Mouse (Mus musculus) midbrain, embryonic 12.5 days (tissue): ENCODE results near the gene Rnasel. TPM values are rescaled to one million over a fixed set of nuclear protein-coding genes. Genes with fewer than 3 reads are reported as not detected.

Experiments used
- ATAC-seq: fragments of 200-750 bp; cut with Nextera tagmentation; 2 replicates; pipeline ENCODE4 v1.8.0; 2017; ENCODE audit warnings: low read depth, moderate TSS enrichment, moderate library complexity; ENCODE audit not compliant: low FRiP score
- H3K27ac ChIP-seq: fragments of 300-500 bp; sonication (generic); replicated peaks from 2 replicates; pipeline ENCODE4 v1.5.1; 2016; ENCODE audit warnings: mild to moderate bottlenecking
- H3K27me3 ChIP-seq: fragments of 300-500 bp; sonication (generic); 2 replicates; pipeline ENCODE4 v1.6.1; 2016; ENCODE audit warnings: mild to moderate bottlenecking
- H3K36me3 ChIP-seq: fragments of 300-500 bp; sonication (generic); 2 replicates; pipeline ENCODE4 v1.6.1; 2016
- H3K4me1 ChIP-seq: fragments of 300-500 bp; sonication (generic); 2 replicates; pipeline ENCODE4 v1.6.1; 2016
- H3K4me2 ChIP-seq: fragments of 300-500 bp; sonication (generic); replicated peaks from 2 replicates; pipeline ENCODE4 v1.6.1; 2016; ENCODE audit warnings: mild to moderate bottlenecking, moderate library complexity
- H3K4me3 ChIP-seq: fragments of 300-500 bp; sonication (generic); 2 replicates; pipeline ENCODE4 v1.5.1; 2016; ENCODE audit warnings: mild to moderate bottlenecking
- H3K9ac ChIP-seq: fragments of 300-500 bp; sonication (generic); replicated peaks from 2 replicates; pipeline ENCODE4 v1.6.1; 2016; ENCODE audit warnings: mild to moderate bottlenecking, moderate library complexity
- H3K9me3 ChIP-seq: fragments of 300-500 bp; sonication (generic); 2 replicates; pipeline ENCODE4 v1.6.1; 2016; ENCODE audit warnings: mild to moderate bottlenecking
- WGBS: fragments of 180-500 bp; shearing (Covaris S2); methylation state at CpG from one replicate; pipeline ENCODE4 v1.1.7; 2016; 5-methylcytosine and 5-hydroxymethylcytosine counted together
- polyA plus RNA-seq: library from polyadenylated mRNA; unstranded; fragments of >200 nt; fragmentation: Nextera tagmentation; extraction: Ambion mirVana; gene quantifications from 2 replicates; pipeline ENCODE4 v1.2.1, GENCODE M21; 2016

The Rnasel gene
- polyA plus RNA-seq, 1 experiment from 2014 or later, result 42.1 TPM

GRCm38 (mm10) chr1:153739437-153740015, 9.7 kb upstream of the Rnasel start:
- peaks cover 41% of the 10 kb centered on the region for H3K27me3 ChIP-seq
- WGBS, result 19% methylated on average over 13 of the region's 13 CpGs
- H3K9me3 ChIP-seq, result no peaks in the 10 kb centered on the region
- H3K4me1 ChIP-seq, result peaks cover 66% of the 10 kb centered on the region
- H3K27ac ChIP-seq, result no peak overlapping the region
- H3K36me3 ChIP-seq, result peaks cover 11% of the 10 kb centered on the region; the same call in 1 of the 2 replicates
- peak; percentile 23; the same call in 1 of the 2 replicates for ATAC-seq
- H3K4me3 ChIP-seq, result peak overlapping the region; percentile 51
- peak overlapping the region; percentile 71 for H3K4me2 ChIP-seq
- peak overlapping the region; percentile 62; the same call in 1 of the 2 replicates for H3K9ac ChIP-seq

GRCm38 (mm10) chr1:153740145-153740544, 9.1 kb upstream of the Rnasel start, which contains the start of gene Rgs16:
Gene Rgs16, plus strand, starts transcription at chr1:153740349.
- peak within 1 kb of the TSS; percentile 62 for H3K9ac ChIP-seq
- peak within 1 kb of the TSS; percentile 71 for H3K4me2 ChIP-seq
- peak within 1 kb of the TSS; percentile 11; the same call in 1 of the 2 replicates for H3K27ac ChIP-seq
- H3K4me3 ChIP-seq, result peak within 1 kb of the TSS; percentile 51
- ATAC-seq, result peak; percentile 78
- H3K9me3 ChIP-seq, result no peaks in the 10 kb centered on the region
- H3K36me3 ChIP-seq, result peaks cover 11% of the 10 kb centered on the region; the same call in 1 of the 2 replicates
- H3K27me3 ChIP-seq, result peaks cover 37% of the 10 kb centered on the region
- H3K4me1 ChIP-seq, result peaks cover 67% of the 10 kb centered on the region
- under 1% methylated on average over 27 of the region's 28 CpGs for WGBS

GRCm38 (mm10) chr1:153740775-153741400, 8.3 kb upstream of the Rnasel start:
- H3K4me2 ChIP-seq, result peak overlapping the region; percentile 71
- H3K4me3 ChIP-seq, result peak overlapping the region; percentile 51
- peaks cover 68% of the 10 kb centered on the region for H3K4me1 ChIP-seq
- ATAC-seq, result no peak
- no peaks in the 10 kb centered on the region for H3K9me3 ChIP-seq
- peak overlapping the region; percentile 11; the same call in 1 of the 2 replicates for H3K27ac ChIP-seq
- H3K36me3 ChIP-seq, result peaks cover 11% of the 10 kb centered on the region; the same call in 1 of the 2 replicates
- peak overlapping the region; percentile 62 for H3K9ac ChIP-seq
- H3K27me3 ChIP-seq, result peaks cover 30% of the 10 kb centered on the region
- 19% methylated on average over 12 of the region's 12 CpGs for WGBS

GRCm38 (mm10) chr1:153741551-153742316, 7.5 kb upstream of the Rnasel start:
- Histone ChIP-seq H3K27ac (peak overlapping the region; percentile 47; the same call in 1 of the 2 replicates), H3K4me1 (peaks cover 71% of the 10 kb centered on the region)
- WGBS, result 61% methylated on average over 18 of the region's 18 CpGs

GRCm38 (mm10) chr1:153742374-153743155, 6.7 kb upstream of the Rnasel start:
- Histone ChIP-seq H3K27ac (no peak overlapping the region), H3K36me3 (peaks cover 11% of the 10 kb centered on the region; the same call in 1 of the 2 replicates), H3K9ac (peak overlapping the region; percentile 24; the same call in 1 of the 2 replicates), H3K27me3 (peaks cover 27% of the 10 kb centered on the region), H3K4me3 (peak overlapping the region; percentile 51), H3K4me1 (peaks cover 63% of the 10 kb centered on the region), H3K9me3 (no peaks in the 10 kb centered on the region), H3K4me2 (peak overlapping the region; percentile 71)
- ATAC-seq, result no peak
- WGBS, result 66% methylated on average over 11 of the region's 11 CpGs

More at GRCm38 (mm10) chr1:153741551-153742316, 7.5 kb upstream of the Rnasel start:
- Histone ChIP-seq H3K4me3 (peak overlapping the region; percentile 51), H3K36me3 (peaks cover 11% of the 10 kb centered on the region; the same call in 1 of the 2 replicates), H3K27me3 (peaks cover 27% of the 10 kb centered on the region), H3K9me3 (no peaks in the 10 kb centered on the region), H3K4me2 (peak overlapping the region; percentile 71), H3K9ac (peak overlapping the region; percentile 62)
- no peak for ATAC-seq

- Histone ChIP-seq H3K27ac (peak overlapping the region; percentile 39; the same call in 1 of the 2 replicates), H3K4me3 (no peak overlapping the region), H3K9ac (no peak overlapping the region), H3K4me1 (peaks cover 64% of the 10 kb centered on the region), H3K4me2 (no peak overlapping the region), H3K27me3 (peaks cover 7% of the 10 kb centered on the region; the same call in 1 of the 2 replicates), H3K9me3 (no peaks in the 10 kb centered on the region), H3K36me3 (peaks cover 11% of the 10 kb centered on the region; the same call in 1 of the 2 replicates)
- 73% methylated on average over 14 of the region's 14 CpGs for WGBS
- no peak for ATAC-seq
Measured at GRCm38 (mm10) chr1:153746119-153746670, 3.0 kb upstream of the Rnasel start.

- 2% methylated on average over 12 of the region's 12 CpGs for WGBS
- H3K4me1 ChIP-seq, result peaks cover 61% of the 10 kb centered on the region
- peak; percentile 36; the same call in 1 of the 2 replicates for ATAC-seq
Measured at GRCm38 (mm10) chr1:153746728-153747127, 2.5 kb upstream of the Rnasel start.

GRCm38 (mm10) chr1:153747861-153748530, 1.2 kb upstream of the Rnasel start:
- peaks cover 56% of the 10 kb centered on the region for H3K4me1 ChIP-seq
- H3K4me3 ChIP-seq, result no peak overlapping the region
- peaks cover 11% of the 10 kb centered on the region; the same call in 1 of the 2 replicates for H3K36me3 ChIP-seq
- no peaks in the 10 kb centered on the region for H3K27me3 ChIP-seq
- 0 out of 2 replicates have a peak overlapping the region, but pooled peaks have one; percentile 5 for H3K4me2 ChIP-seq
- ATAC-seq, result no peak
- H3K27ac ChIP-seq, result no peak overlapping the region
- WGBS, result 77% methylated on average over 12 of the region's 12 CpGs
- H3K9ac ChIP-seq, result no peak overlapping the region
- no peaks in the 10 kb centered on the region for H3K9me3 ChIP-seq

More at GRCm38 (mm10) chr1:153746728-153747127, 2.5 kb upstream of the Rnasel start:
- no peaks in the 10 kb centered on the region for H3K9me3 ChIP-seq
- H3K4me3 ChIP-seq, result no peak overlapping the region
- H3K9ac ChIP-seq, result no peak overlapping the region
- H3K36me3 ChIP-seq, result peaks cover 11% of the 10 kb centered on the region; the same call in 1 of the 2 replicates
- H3K27ac ChIP-seq, result no peak overlapping the region
- no peak overlapping the region for H3K4me2 ChIP-seq
- H3K27me3 ChIP-seq, result peaks cover 1% of the 10 kb centered on the region; the same call in 1 of the 2 replicates

- Histone ChIP-seq H3K9me3 (no peaks in the 10 kb centered on the region), H3K4me1 (peaks cover 50% of the 10 kb centered on the region), H3K27me3 (no peaks in the 10 kb centered on the region), H3K4me3 (no peak overlapping the region), H3K9ac (no peak overlapping the region), H3K4me2 (peak overlapping the region; percentile 59), H3K27ac (no peak overlapping the region), H3K36me3 (peaks cover 9% of the 10 kb centered on the region; the same call in 1 of the 2 replicates)
- ATAC-seq, result 0 out of 2 replicates have a peak, but pooled peaks have one; percentile 27
- WGBS, result 5% methylated on average over 1 of the region's 1 CpGs
Measured at GRCm38 (mm10) chr1:153748549-153748948, 677 bp upstream of the Rnasel start.

- Histone ChIP-seq H3K4me2 (peak overlapping the region; percentile 59), H3K27ac (peak overlapping the region; percentile 73), H3K27me3 (no peaks in the 10 kb centered on the region), H3K9ac (peak overlapping the region; percentile 64), H3K4me1 (peaks cover 38% of the 10 kb centered on the region), H3K36me3 (peaks cover 17% of the 10 kb centered on the region), H3K4me3 (peak overlapping the region; percentile 45), H3K9me3 (no peaks in the 10 kb centered on the region)
- no peak for ATAC-seq
- WGBS, result 55% methylated on average over 6 of the region's 6 CpGs
Measured at GRCm38 (mm10) chr1:153750054-153750453, 828 bp downstream of the Rnasel start.
